Mouse (Mus musculus): ENCODE results near the gene Gpkow.

DNA sequence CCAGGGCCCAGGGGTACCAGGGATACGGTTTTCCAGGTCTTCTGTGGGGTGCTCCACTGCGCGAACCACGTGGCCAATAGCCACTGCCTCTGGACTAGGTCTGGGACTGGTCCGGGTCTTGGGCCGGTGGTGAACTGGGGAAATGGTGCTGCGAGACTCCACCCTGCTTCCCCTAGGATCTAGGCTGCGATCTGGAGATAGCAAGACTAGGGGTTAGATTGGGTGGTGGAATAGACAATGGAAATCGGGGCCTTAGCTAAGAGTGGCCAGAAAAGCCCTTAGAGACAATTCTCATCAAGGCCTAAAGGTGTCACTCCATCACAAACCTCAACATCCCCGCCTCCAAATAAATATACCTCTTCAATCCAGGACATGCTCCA, 21.9 kb upstream of the Gpkow start:
- no peak for TF ChIP-seq TCF12 (IDR thresholded peaks at IDR 0.05; ENCODE audit: insufficient read depth, poor library complexity, severe bottlenecking)
- no peak for TF ChIP-seq E2F4 (IDR thresholded peaks at IDR 0.05; ENCODE audit: insufficient read depth)
- no peak for TF ChIP-seq TCF3 (IDR thresholded peaks at IDR 0.05; ENCODE audit: insufficient read length, low read depth)
- no peak for TF ChIP-seq CEBPB (IDR thresholded peaks at IDR 0.05; ENCODE audit: insufficient read depth, poor library complexity, severe bottlenecking)
- no peak for TF ChIP-seq POLR2AphosphoS2 (IDR thresholded peaks at IDR 0.05; ENCODE audit: insufficient read length, low read depth)
- TF ChIP-seq MYOD1 (IDR thresholded peaks at IDR 0.05; ENCODE audit: control insufficient read depth in 1 of 3, insufficient read length in 2 of 3, low read depth in 2 of 3), result no peak
